Mouse (Mus musculus): ENCODE measurements around the gene Gamt. TPM values are rescaled to one million over a fixed set of nuclear protein-coding genes. Genes with fewer than 3 reads are reported as not detected.
"Not testable (repeated sequence)": the region's sequence is repeated elsewhere in the genome, so short reads cannot be mapped to it uniquely, and the experiment has no call there.

Gamt gene
- polyA plus RNA-seq, 1 experiment from 2014 or later: 58.4 TPM

DNA sequence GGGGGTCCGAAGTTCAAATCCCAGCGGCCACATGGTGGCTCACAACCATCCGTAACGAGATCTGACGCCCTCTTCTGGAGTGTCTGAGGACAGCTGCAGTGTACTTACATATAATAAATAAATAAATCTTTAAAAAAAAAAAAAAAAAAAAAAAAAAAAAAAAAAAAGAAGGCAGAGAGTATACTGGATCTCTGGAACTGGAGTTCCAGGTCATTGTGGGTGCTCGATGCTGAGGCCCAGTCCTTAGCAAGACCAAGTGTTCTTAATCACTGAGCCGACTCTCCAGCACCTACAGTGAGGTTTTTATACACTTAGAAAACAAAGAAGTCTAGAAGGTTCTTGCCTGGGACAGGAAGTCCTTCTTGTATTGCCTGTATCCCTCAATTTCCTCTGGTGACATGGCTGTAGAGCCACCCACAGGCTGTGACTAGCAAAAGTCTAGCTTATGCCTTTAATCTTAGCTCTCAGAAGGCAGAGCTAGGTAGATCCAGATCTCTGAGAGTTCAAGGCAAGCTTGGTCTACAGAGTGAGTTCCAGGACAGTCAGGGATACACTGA, 49.2 kb downstream of the Gamt start:
- not testable (repeated sequence) for ATAC-seq (ENCODE audit: low FRiP score, low read depth); H3K4me2 ChIP-seq (replicated peaks); H3K36me3 ChIP-seq; H3K9ac ChIP-seq; H3K4me1 ChIP-seq; H3K9me3 ChIP-seq; H3K4me3 ChIP-seq; H3K27ac ChIP-seq
- peaks cover 17% of the 10 kb centered on the region for H3K27me3 ChIP-seq
- 72% methylated on average over 7 of the region's 7 CpGs for WGBS

DNA sequence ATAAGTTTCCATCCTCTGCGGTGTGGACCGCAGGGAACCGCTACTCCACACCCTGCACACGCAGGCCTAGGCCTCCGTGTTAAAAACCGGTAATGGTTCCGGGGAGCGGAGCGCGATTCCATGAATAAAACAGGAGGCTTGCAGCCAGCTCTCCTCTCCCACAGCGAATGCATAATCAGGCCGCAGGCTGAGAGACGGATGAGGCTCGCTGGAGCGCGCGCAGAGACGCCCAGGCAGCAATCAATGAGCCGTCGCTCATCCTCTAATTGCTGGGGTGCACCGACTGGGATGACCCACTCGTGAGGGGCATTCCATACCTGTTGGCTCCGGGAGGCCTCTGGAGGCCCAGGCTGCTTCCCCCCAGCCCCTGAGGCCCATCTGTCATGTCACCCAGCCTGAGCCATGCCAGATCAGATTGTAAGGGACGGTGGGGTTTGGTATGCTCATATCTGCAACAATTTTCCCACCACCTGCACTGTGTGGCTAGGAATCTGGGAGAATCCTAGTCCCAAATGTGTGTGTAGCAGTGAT, 51.9 kb downstream of the Gamt start:
- ATAC-seq (ENCODE audit: low FRiP score, low read depth): no peak
- Histone ChIP-seq H3K4me1 (peaks cover 7% of the 10 kb centered on the region), H3K27me3 (peaks cover 14% of the 10 kb centered on the region), H3K27ac (no peak overlapping the region), H3K9me3 (no peaks in the 10 kb centered on the region), H3K4me2 (replicated peaks) (peak overlapping the region; percentile 37), H3K36me3 (no peaks in the 10 kb centered on the region), H3K9ac (peak overlapping the region; percentile 36), H3K4me3 (0 out of 2 replicates have a peak overlapping the region, but pooled peaks have one; percentile 1)
- WGBS: 14% methylated on average over 24 of the region's 24 CpGs

DNA sequence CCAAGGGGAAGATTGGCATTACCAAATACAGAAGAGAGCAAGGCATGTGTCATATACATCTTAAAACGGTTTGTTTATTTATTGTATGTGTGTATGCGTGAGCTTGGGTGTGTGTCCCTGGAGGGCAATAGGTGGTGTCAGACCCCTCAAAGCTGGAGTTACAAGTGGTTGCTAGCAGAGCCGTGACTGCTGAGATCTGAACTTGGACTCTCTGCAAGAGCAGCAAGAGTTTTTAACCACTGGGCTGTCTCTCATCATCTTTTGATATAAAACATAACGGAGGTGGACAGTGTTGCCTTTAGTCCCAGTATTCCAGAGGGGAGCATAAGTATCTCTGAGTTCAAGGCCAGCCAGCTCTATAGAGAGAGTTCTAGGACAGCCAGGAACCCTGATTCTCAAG, 52.6 kb downstream of the Gamt start:
- WGBS: 77% methylated on average over 4 of the region's 4 CpGs
- H3K36me3 ChIP-seq: no peaks in the 10 kb centered on the region
- peaks cover 14% of the 10 kb centered on the region for H3K27me3 ChIP-seq
- H3K4me2 ChIP-seq (replicated peaks): no peak overlapping the region
- no peak for ATAC-seq (ENCODE audit: low FRiP score, low read depth)
- no peak overlapping the region for H3K4me3 ChIP-seq
- no peaks in the 10 kb centered on the region for H3K9me3 ChIP-seq
- H3K4me1 ChIP-seq: peaks cover 7% of the 10 kb centered on the region
- no peak overlapping the region for H3K27ac ChIP-seq
- H3K9ac ChIP-seq: no peak overlapping the region

Small RNAs within 50 kb of the gene (microRNA-seq; reads per million reads assigned to microRNA genes)
- not detected for gene Mir6911

Other genes with a start within 250 kb of the Gamt start
- gene Arhgap45, start 244.4 kb downstream of the Gamt start, polyA plus RNA-seq (2015; fragmentation: Nextera tagmentation; extraction: Ambion mirVana): 7.3 and 7.6 TPM in 2 replicates
- gene Polr2e, start 221.2 kb downstream of the Gamt start, polyA plus RNA-seq (2015; fragmentation: Nextera tagmentation; extraction: Ambion mirVana): 244 and 254 TPM in 2 replicates
- gene Gpx4, start 213.8 kb downstream of the Gamt start, polyA plus RNA-seq (2015; fragmentation: Nextera tagmentation; extraction: Ambion mirVana): 462 and 477 TPM in 2 replicates
- gene Sbno2, start 155.4 kb downstream of the Gamt start, polyA plus RNA-seq (2015; fragmentation: Nextera tagmentation; extraction: Ambion mirVana): 13.5 and 15.2 TPM in 2 replicates
- gene Stk11, start 145.2 kb downstream of the Gamt start, polyA plus RNA-seq (2015; fragmentation: Nextera tagmentation; extraction: Ambion mirVana): 17.1 and 17.4 TPM in 2 replicates
- gene Atp5d, start 122.4 kb downstream of the Gamt start, polyA plus RNA-seq (2015; fragmentation: Nextera tagmentation; extraction: Ambion mirVana): 456 and 475 TPM in 2 replicates
- gene Cbarp, start 120.2 kb downstream of the Gamt start, polyA plus RNA-seq (2015; fragmentation: Nextera tagmentation; extraction: Ambion mirVana): 7.4 and 8.1 TPM in 2 replicates
- 22.9 and 23.2 TPM in 2 replicates for gene Midn, start 112.7 kb downstream of the Gamt start, polyA plus RNA-seq (2015; fragmentation: Nextera tagmentation; extraction: Ambion mirVana)
- 149 and 194 TPM in 2 replicates for gene Cirbp, start 95.0 kb downstream of the Gamt start, polyA plus RNA-seq (2015; fragmentation: Nextera tagmentation; extraction: Ambion mirVana)
- gene 1600002K03Rik, start 88.1 kb downstream of the Gamt start, polyA plus RNA-seq (2015; fragmentation: Nextera tagmentation; extraction: Ambion mirVana): 9.7 and 11.0 TPM in 2 replicates
- gene Efna2, start 81.5 kb downstream of the Gamt start, polyA plus RNA-seq (2015; fragmentation: Nextera tagmentation; extraction: Ambion mirVana): 39.5 and 40.4 TPM in 2 replicates
- 94.7 and 96.9 TPM in 2 replicates for gene Mum1, start 34.6 kb downstream of the Gamt start, polyA plus RNA-seq (2015; fragmentation: Nextera tagmentation; extraction: Ambion mirVana)
- gene Ndufs7, start 11.9 kb downstream of the Gamt start, polyA plus RNA-seq (2015; fragmentation: Nextera tagmentation; extraction: Ambion mirVana): 298 and 306 TPM in 2 replicates
- 64.9 and 67.9 TPM in 2 replicates for gene Dazap1, start 474 bp upstream of the Gamt start, polyA plus RNA-seq (2015; fragmentation: Nextera tagmentation; extraction: Ambion mirVana)
- 908 and 936 TPM in 2 replicates for gene Rps15, start 31.4 kb upstream of the Gamt start, polyA plus RNA-seq (2015; fragmentation: Nextera tagmentation; extraction: Ambion mirVana)
- gene Apc2, start 35.0 kb upstream of the Gamt start, polyA plus RNA-seq (2015; fragmentation: Nextera tagmentation; extraction: Ambion mirVana): 3.3 and 3.8 TPM in 2 replicates
- gene 2310011J03Rik, start 59.5 kb upstream of the Gamt start, polyA plus RNA-seq (2015; fragmentation: Nextera tagmentation; extraction: Ambion mirVana): 50.7 and 51.2 TPM in 2 replicates
- gene Pcsk4, start 68.5 kb upstream of the Gamt start, polyA plus RNA-seq (2015; fragmentation: Nextera tagmentation; extraction: Ambion mirVana): 4.8 and 6.5 TPM in 2 replicates
- 6.1 and 6.3 TPM in 2 replicates for gene Reep6, start 68.9 kb upstream of the Gamt start, polyA plus RNA-seq (2015; fragmentation: Nextera tagmentation; extraction: Ambion mirVana)
- gene Adamtsl5, start 87.4 kb upstream of the Gamt start, polyA plus RNA-seq (2015; fragmentation: Nextera tagmentation; extraction: Ambion mirVana): 2.0 and 2.4 TPM in 2 replicates
- 1.2 and 2.2 TPM in 2 replicates for gene Plk5, start 95.4 kb upstream of the Gamt start, polyA plus RNA-seq (2015; fragmentation: Nextera tagmentation; extraction: Ambion mirVana)
- 9.2 and 9.5 TPM in 2 replicates for gene Mex3d, start 126.6 kb upstream of the Gamt start, polyA plus RNA-seq (2015; fragmentation: Nextera tagmentation; extraction: Ambion mirVana)
- gene Mbd3, start 138.5 kb upstream of the Gamt start, polyA plus RNA-seq (2015; fragmentation: Nextera tagmentation; extraction: Ambion mirVana): 276 and 288 TPM in 2 replicates
- 443 and 459 TPM in 2 replicates for gene Uqcr11, start 145.8 kb upstream of the Gamt start, polyA plus RNA-seq (2015; fragmentation: Nextera tagmentation; extraction: Ambion mirVana)
- gene Tcf3, start 172.6 kb upstream of the Gamt start, polyA plus RNA-seq (2015; fragmentation: Nextera tagmentation; extraction: Ambion mirVana): 153 and 157 TPM in 2 replicates
- gene Onecut3, start 233.8 kb upstream of the Gamt start, polyA plus RNA-seq (2015; fragmentation: Nextera tagmentation; extraction: Ambion mirVana): not detected in 2 replicates